Mouse (Mus musculus) hindbrain, embryonic 11.5 days (tissue): Measurements from ENCODE around the gene Dcaf4. TPM values are rescaled to one million over a fixed set of nuclear protein-coding genes. Genes with fewer than 3 reads are reported as not detected.

Experiments used
- polyA plus RNA-seq: library from polyadenylated mRNA; unstranded; fragments of >200 nt; fragmentation: Nextera tagmentation; extraction: Ambion mirVana; gene quantifications from 2 replicates; pipeline ENCODE4 v1.2.1, GENCODE M21; 2014

The Dcaf4 gene
- polyA plus RNA-seq, 1 experiment from 2014 or later: 26.5 TPM

Other genes starting within 250 kb of the Dcaf4 start
- gene Dpf3, start 32.8 kb upstream of the Dcaf4 start, polyA plus RNA-seq: 17.0 and 23.5 TPM in 2 replicates
- gene Zfyve1, start 76.8 kb downstream of the Dcaf4 start, polyA plus RNA-seq: 20.3 and 23.1 TPM in 2 replicates
- 259 and 316 TPM in 2 replicates for gene Rbm25, start 110.8 kb downstream of the Dcaf4 start, polyA plus RNA-seq
- gene Psen1, start 167.7 kb downstream of the Dcaf4 start, polyA plus RNA-seq: 76.3 and 76.6 TPM in 2 replicates
- gene Papln, start 243.2 kb downstream of the Dcaf4 start, polyA plus RNA-seq: 0.04 and 0.11 TPM in 2 replicates